Mouse (Mus musculus) myocyte (in vitro differentiated cells): Measurements from ENCODE around the gene Asnsd1. TPM values are rescaled to one million over a fixed set of nuclear protein-coding genes. Genes with fewer than 3 reads are reported as not detected.
"Not testable (repeated sequence)": the region's sequence is repeated elsewhere in the genome, so short reads cannot be mapped to it uniquely, and the experiment has no call there.

Experiments used
- H3K27me3 ChIP-seq: one replicate; pipeline ENCODE4 v1.6.1; 2011; ENCODE audit not compliant: control insufficient read depth, insufficient read depth, insufficient read length
- H3K36me3 ChIP-seq: one replicate; pipeline ENCODE4 v1.6.1; 2011; ENCODE audit not compliant: control insufficient read depth, insufficient read depth
- H3K4me2 ChIP-seq: one replicate; pipeline ENCODE4 v1.6.1; 2011; ENCODE audit warnings: low read depth, control low read depth
- H3K4me3 ChIP-seq: one replicate; pipeline ENCODE4 v1.5.1; 2011; ENCODE audit warnings: mild to moderate bottlenecking, control low read depth, moderate library complexity
- H3K79me2 ChIP-seq: one replicate; pipeline ENCODE4 v1.6.1; 2011; ENCODE audit not compliant: control insufficient read depth, insufficient read depth
- H3ac ChIP-seq: one replicate; pipeline ENCODE4 v1.6.1; 2011; ENCODE audit not compliant: control insufficient read depth, insufficient read length
- CEBPB ChIP-seq: IDR thresholded peaks from 2 replicates; pipeline ENCODE4 v1.6.1; 2011; ENCODE audit warnings: mild to moderate bottlenecking, moderate library complexity; ENCODE audit not compliant: poor library complexity, insufficient read depth, severe bottlenecking
- E2F4 ChIP-seq: IDR thresholded peaks from one replicate; pipeline ENCODE4 v1.6.1; 2011; ENCODE audit warnings: mild to moderate bottlenecking, control low read depth, moderate library complexity; ENCODE audit not compliant: insufficient read depth
- MAX ChIP-seq: IDR thresholded peaks from one replicate; pipeline ENCODE4 v1.6.1; 2011; ENCODE audit warnings: low read depth, mild to moderate bottlenecking, control low read depth
- MYOD1 ChIP-seq, 3 experiments: IDR thresholded peaks; one replicate each; pipeline ENCODE4 v1.6.1; 2011; ENCODE audit warnings: control low read depth in 2 of 3, low read depth in 2 of 3, mild to moderate bottlenecking in 2 of 3, moderate library complexity in 1 of 3; ENCODE audit not compliant: insufficient read length in 2 of 3, control insufficient read depth in 1 of 3
- MYOG ChIP-seq, 3 experiments: IDR thresholded peaks; one replicate each; pipeline ENCODE4 v1.6.1; 2011; ENCODE audit warnings: control low read depth in 2 of 3, low read depth in 2 of 3, mild to moderate bottlenecking in 2 of 3; ENCODE audit not compliant: insufficient read length in 2 of 3, control insufficient read depth in 1 of 3, insufficient read depth in 1 of 3
- POLR2A ChIP-seq: IDR thresholded peaks from one replicate; pipeline ENCODE4 v1.6.1; 2011; ENCODE audit warnings: low read depth, mild to moderate bottlenecking, control low read depth, moderate library complexity; ENCODE audit not compliant: insufficient read length
- POLR2AphosphoS2 ChIP-seq: IDR thresholded peaks from one replicate; pipeline ENCODE4 v1.6.1; 2011; ENCODE audit warnings: low read depth, control low read depth; ENCODE audit not compliant: insufficient read length
- REST ChIP-seq: IDR thresholded peaks from one replicate; pipeline ENCODE4 v1.6.1; 2011; ENCODE audit warnings: mild to moderate bottlenecking, control low read depth, moderate library complexity; ENCODE audit not compliant: insufficient read depth, insufficient read length
- SRF ChIP-seq: IDR thresholded peaks from one replicate; pipeline ENCODE4 v1.6.1; 2011; ENCODE audit warnings: low read depth; ENCODE audit not compliant: control insufficient read depth, insufficient read length
- TCF12 ChIP-seq: IDR thresholded peaks from one replicate; pipeline ENCODE4 v1.6.1; 2011; ENCODE audit warnings: mild to moderate bottlenecking, control low read depth; ENCODE audit not compliant: poor library complexity, insufficient read depth, severe bottlenecking
- TCF3 ChIP-seq: IDR thresholded peaks from one replicate; pipeline ENCODE4 v1.6.1; 2011; ENCODE audit warnings: low read depth, control low read depth; ENCODE audit not compliant: insufficient read length
- USF1 ChIP-seq: IDR thresholded peaks from one replicate; pipeline ENCODE4 v1.6.1; 2011; ENCODE audit warnings: low read depth, mild to moderate bottlenecking, control low read depth, moderate library complexity
- polyA plus RNA-seq: library from polyadenylated mRNA; unstranded; fragments of >200 nt; fragmentation: generic; extraction: Trizol; gene quantifications from one replicate; pipeline ENCODE4 v1.2.1, GENCODE M21; 2012; ENCODE audit warnings: missing spikeins

The Asnsd1 gene
- polyA plus RNA-seq, result 40.6 TPM

DNA sequence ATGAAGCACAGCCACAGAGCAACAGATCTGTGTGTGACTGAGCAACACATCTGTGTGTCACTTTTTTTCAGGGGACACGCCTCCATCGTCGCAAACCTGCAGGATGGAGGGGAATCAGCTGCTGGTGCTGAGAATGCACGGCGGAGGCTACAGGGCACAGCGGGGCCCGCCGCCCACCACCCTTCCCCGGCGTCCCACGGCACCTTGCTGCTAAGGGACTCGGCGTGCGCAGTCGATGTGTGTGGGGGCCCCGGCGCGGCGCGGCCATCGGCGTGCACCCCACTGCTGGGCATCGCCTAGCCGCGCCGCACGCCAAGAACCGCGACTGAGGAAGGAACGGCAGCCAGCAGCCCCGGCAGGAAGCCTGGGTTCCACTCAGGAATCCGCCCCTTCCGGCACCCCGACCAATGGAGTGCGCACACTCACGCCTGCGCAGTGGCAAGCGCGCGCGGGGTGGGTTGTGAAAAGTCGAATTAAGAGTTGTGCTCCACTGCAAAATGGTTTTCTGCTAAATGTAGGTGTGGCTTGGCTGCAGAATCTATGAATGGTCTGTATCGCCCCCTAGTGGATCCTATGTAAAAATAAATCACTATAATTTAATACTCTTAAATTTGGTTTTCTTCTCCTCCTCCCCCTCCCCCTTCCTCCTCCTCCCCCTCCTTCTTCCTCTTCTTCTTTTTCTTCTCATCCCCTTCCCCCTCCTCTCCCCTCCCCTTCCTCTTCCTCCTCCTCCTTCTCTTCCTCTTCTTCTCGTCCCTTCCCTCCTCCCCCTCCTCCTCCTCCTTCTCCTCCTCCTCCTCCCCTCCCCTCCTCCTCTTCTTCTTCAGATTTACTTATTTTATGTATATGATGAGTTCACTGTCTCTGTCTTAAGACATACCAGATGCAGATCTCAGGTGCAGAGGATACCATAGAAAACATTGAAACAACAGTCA is at the start of gene Asnsd1, which contains the start of the genes Asdurf and Gm28551:
Gene Asnsd1, minus strand, starts transcription at position 426 of the 935 bp plus-strand sequence.
Gene Asdurf, minus strand, starts transcription at position 293 of the 935 bp plus-strand sequence.
Gene Gm28551, minus strand, starts transcription at position 341 of the 935 bp plus-strand sequence.
- H3K4me3 ChIP-seq, result peak within 1 kb of the TSS; percentile 39
- H3K27me3 ChIP-seq, result no peaks in the 10 kb centered on the region
- H3ac ChIP-seq, result peak within 1 kb of the TSS; percentile 41
- no peak for TF ChIP-seq TCF12
- TF ChIP-seq MYOG (IDR thresholded peaks at IDR 0.05; ENCODE audit: control insufficient read depth in 1 of 3, insufficient read depth in 1 of 3, insufficient read length in 2 of 3, low read depth in 2 of 3), result peak in 1 of 3 experiments; percentile 14
- TF ChIP-seq USF1, result no peak
- TF ChIP-seq REST, result peak; percentile 13
- TF ChIP-seq POLR2AphosphoS2, result peak; percentile 89
- TF ChIP-seq MYOD1 (IDR thresholded peaks at IDR 0.05; ENCODE audit: control insufficient read depth in 1 of 3, insufficient read length in 2 of 3, low read depth in 2 of 3), result peak in 1 of 3 experiments; percentile 7
- peak; percentile 66 for TF ChIP-seq E2F4
- TF ChIP-seq POLR2A, result peak; percentile 93
- peaks cover 5% of the 10 kb centered on the region for H3K79me2 ChIP-seq
- peak within 1 kb of the TSS; percentile 79 for H3K4me2 ChIP-seq
- H3K36me3 ChIP-seq, result peaks cover 10% of the 10 kb centered on the region

DNA sequence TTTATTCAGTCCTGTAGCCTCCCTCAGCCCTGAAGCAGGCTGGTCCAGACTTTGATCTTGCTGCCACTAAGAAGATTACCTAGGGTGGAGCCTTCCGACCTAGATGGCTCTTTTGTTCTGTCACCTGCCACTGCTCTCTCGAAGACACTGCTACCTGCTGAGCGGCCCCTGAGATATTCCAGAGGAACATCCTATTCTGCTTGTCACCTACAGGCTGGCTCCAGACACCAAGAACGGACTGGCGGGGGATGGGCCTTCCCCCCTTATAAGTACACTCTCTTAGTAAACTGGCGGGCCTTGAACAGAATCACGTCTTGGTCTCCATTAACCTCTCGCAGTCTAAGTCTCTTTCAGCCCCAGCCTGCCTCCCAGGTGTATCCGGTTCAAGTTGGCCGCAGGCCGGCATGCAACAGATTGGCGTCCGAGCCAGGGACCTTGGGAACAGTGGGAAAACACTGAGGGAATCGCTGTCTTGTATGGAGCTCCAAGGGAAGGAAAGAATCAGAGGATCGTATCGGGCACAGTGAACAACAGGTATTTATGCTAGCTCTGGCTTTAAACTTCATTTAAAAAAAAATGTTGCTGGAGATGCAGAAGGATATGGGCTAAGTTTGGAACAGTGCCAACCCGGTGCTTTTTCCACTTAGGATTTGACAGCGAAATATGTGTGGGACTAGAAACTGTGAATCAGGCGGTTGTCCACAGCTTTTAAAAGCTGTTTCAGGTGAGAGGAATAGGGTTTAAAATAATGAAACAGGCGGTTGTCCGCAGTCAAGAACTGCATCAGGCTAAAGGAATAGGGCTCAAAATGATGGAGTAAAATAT is 41.6 kb upstream of the Asnsd1 start:
- H3K79me2 ChIP-seq, H3K36me3 ChIP-seq, H3ac ChIP-seq, H3K4me2 ChIP-seq, H3K27me3 ChIP-seq, H3K4me3 ChIP-seq: not testable (repeated sequence)

DNA sequence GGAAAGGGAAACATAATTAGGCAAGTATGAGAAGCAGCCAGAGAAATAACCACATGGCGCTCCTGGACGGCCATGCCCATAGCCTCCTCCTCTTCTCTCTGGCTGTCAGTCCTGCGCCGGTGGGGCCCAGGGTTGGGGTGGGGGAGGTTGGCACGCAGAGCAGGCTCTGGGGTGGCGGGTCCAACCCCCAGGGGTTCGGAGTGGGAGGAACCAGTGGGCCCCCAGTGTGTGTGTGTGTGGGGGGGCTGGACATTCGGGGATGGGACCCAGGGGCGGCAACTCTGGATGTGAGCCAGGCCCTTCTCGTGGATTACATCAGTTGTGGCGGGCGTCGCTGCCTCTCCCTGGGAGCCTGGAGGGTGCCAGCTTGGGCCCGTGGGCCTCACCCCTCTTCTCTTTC is 36.2 kb upstream of the Asnsd1 start:
- Histone ChIP-seq H3ac (no peak overlapping the region), H3K79me2 (no peaks in the 10 kb centered on the region), H3K27me3 (no peaks in the 10 kb centered on the region), H3K4me2 (no peak overlapping the region), H3K4me3 (no peak overlapping the region), H3K36me3 (no peaks in the 10 kb centered on the region)
- TF ChIP-seq MYOG (IDR thresholded peaks at IDR 0.05; ENCODE audit: control insufficient read depth in 1 of 3, insufficient read depth in 1 of 3, insufficient read length in 2 of 3, low read depth in 2 of 3), result no peak

DNA sequence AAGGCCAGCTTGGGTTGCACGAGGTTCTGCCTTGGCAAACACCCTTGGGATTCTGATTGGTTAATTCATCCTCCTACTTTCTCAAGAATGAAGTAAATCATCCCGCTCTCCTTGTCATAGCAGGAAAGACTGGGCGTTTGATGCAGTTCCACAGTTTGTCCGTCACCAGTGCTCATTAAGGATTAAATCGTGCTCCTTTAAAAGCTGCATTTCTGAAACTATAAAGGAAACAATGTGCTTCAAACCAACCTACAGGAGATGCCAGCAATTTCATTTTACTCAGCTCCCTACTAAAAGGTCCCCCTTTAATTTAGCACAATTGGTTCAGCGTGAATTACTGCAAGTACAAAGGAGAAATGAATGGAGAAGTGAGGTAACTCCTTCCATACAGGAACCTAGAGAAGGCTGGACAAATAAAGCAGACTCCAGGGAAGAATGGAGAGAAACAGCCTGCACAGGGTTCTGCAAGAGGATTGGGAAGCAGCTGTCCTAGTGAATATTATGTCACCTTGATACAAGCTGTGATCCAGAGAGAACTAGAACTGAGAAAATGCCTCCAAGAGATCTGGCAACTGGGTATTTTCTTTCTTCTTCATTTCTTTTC is 31.6 kb upstream of the Asnsd1 start:
- H3ac ChIP-seq, result no peak overlapping the region
- H3K4me2 ChIP-seq, result no peak overlapping the region
- no peak overlapping the region for H3K4me3 ChIP-seq
- no peaks in the 10 kb centered on the region for H3K36me3 ChIP-seq
- H3K79me2 ChIP-seq, result no peaks in the 10 kb centered on the region
- H3K27me3 ChIP-seq, result no peaks in the 10 kb centered on the region
- TF ChIP-seq REST, result no peak
- no peak for TF ChIP-seq MAX
- no peak for TF ChIP-seq POLR2A
- no peak for TF ChIP-seq MYOD1 (IDR thresholded peaks at IDR 0.05; ENCODE audit: control insufficient read depth in 1 of 3, insufficient read length in 2 of 3, low read depth in 2 of 3)
- no peak for TF ChIP-seq USF1
- TF ChIP-seq SRF, result no peak
- no peak for TF ChIP-seq MYOG (IDR thresholded peaks at IDR 0.05; ENCODE audit: control insufficient read depth in 1 of 3, insufficient read depth in 1 of 3, insufficient read length in 2 of 3, low read depth in 2 of 3)
- no peak for TF ChIP-seq TCF3
- TF ChIP-seq E2F4, result no peak
- TF ChIP-seq TCF12, result no peak
- no peak for TF ChIP-seq POLR2AphosphoS2
- TF ChIP-seq CEBPB, result no peak

DNA sequence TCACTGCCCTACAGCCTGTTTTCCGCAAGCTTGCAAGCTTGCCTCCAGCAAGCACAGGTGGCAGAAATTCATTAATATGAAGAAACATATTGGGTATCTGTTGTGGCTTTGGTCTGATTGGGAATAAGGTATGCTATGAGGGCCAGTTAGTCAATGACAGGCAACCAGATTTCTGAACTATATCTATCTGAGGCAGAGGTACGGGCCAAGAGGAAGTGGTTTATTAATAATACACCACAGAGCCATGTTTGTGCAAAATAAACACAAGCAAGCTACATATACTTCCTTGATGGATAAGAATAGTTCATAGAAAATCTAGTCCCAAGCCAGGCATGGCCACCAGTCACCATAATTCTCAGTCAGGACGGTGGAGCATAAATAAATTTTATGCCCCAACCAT is 25.2 kb upstream of the Asnsd1 start:
- Histone ChIP-seq H3K27me3 (no peaks in the 10 kb centered on the region), H3K36me3 (no peaks in the 10 kb centered on the region), H3K79me2 (no peaks in the 10 kb centered on the region), H3K4me3 (no peak overlapping the region), H3ac (no peak overlapping the region), H3K4me2 (no peak overlapping the region)
- TF ChIP-seq MYOD1 (IDR thresholded peaks at IDR 0.05; ENCODE audit: control insufficient read depth in 1 of 3, insufficient read length in 2 of 3, low read depth in 2 of 3) (no peak), USF1 (no peak), REST (no peak), E2F4 (no peak), SRF (no peak)

DNA sequence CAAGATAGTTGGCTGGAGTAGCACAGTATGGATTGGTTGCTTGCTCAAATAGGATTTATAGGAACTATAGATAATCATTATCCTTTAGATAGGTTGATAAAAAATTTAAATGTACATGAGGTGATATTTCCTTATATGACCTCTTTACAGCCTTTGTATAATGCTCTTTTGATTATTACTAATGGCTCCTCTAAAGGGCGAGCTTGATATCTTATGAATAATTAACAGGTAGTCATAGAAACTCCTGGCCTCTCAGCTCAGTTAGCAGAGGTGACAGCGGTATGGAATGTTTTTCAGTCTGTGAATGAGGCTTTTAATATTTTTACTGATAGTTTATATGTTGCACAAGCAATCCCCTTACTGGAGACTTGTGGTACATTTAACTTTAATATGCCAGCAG is 23.4 kb upstream of the Asnsd1 start:
- H3K79me2 ChIP-seq, H3K4me3 ChIP-seq: not testable (repeated sequence)

More for the DNA sequence above, 23.4 kb upstream of the Asnsd1 start:
- H3K27me3 ChIP-seq, H3K4me2 ChIP-seq, H3ac ChIP-seq, H3K36me3 ChIP-seq: not testable (repeated sequence)
